Mouse (Mus musculus): ENCODE results near the gene Tc2n.

DNA sequence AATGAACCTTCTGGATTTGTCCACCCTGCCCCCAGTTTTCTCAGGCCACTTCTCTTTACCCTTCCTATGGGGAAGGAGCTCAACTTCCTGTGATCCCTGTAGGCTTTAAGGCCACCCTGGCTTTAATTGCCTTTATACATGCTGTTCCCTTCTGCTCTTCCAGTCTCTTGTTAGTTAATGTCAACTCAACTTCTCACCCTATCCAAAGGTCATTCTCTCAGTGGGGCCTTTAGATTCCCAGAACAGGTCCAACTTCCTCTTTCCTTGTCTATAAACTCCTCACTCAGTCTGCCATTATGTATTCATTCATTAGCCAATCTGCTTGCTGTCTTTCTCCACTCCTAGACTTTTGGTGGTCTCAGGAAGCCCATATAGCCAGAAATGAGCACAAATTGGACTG lies 40.4 kb upstream of the Tc2n start:
- no peak for TF ChIP-seq FLI1 (IDR thresholded peaks at IDR 0.05; ENCODE audit: low read length)
- TF ChIP-seq GATA1 (IDR thresholded peaks at IDR 0.05; ENCODE audit: borderline replicate concordance, low read length) = no peak
